Mouse (Mus musculus): ENCODE results near the gene Rack1. TPM values are rescaled to one million over a fixed set of nuclear protein-coding genes. Genes with fewer than 3 reads are reported as not detected.

Rack1 gene
- polyA plus RNA-seq, 1 experiment from 2014 or later, result 400 TPM

Other genes with a start within 250 kb of the Rack1 start
- 5.1 and 5.6 TPM in 2 replicates for gene Trim41, start 17.0 kb downstream of the Rack1 start, polyA plus RNA-seq (2014; fragmentation: Nextera tagmentation; extraction: Ambion mirVana)
- 1.5 and 2.0 TPM in 2 replicates for gene Trim7, start 25.8 kb downstream of the Rack1 start, polyA plus RNA-seq (2014; fragmentation: Nextera tagmentation; extraction: Ambion mirVana)
- 3.0 TPM in 2 replicates for gene Gm12184, start 26.3 kb downstream of the Rack1 start, polyA plus RNA-seq (2014; fragmentation: Nextera tagmentation; extraction: Ambion mirVana)
- gene Irgm1, start 71.4 kb downstream of the Rack1 start, polyA plus RNA-seq (2014; fragmentation: Nextera tagmentation; extraction: Ambion mirVana), result 3.1 and 3.6 TPM in 2 replicates
- 0.12 and 0.22 TPM in 2 replicates for gene Gm5431, start 101.9 kb downstream of the Rack1 start, polyA plus RNA-seq (2014; fragmentation: Nextera tagmentation; extraction: Ambion mirVana)
- gene Psme2b, start 145.9 kb downstream of the Rack1 start, polyA plus RNA-seq (2014; fragmentation: Nextera tagmentation; extraction: Ambion mirVana), result 1.4 and 1.6 TPM in 2 replicates
- not detected in 2 replicates for gene Olfr56, start 178.6 kb downstream of the Rack1 start, polyA plus RNA-seq (2014; fragmentation: Nextera tagmentation; extraction: Ambion mirVana)
- 0.46 TPM in 1 of 2 replicates, not detected in the other for gene 9930111J21Rik1, start 179.1 kb downstream of the Rack1 start, polyA plus RNA-seq (2014; fragmentation: Nextera tagmentation; extraction: Ambion mirVana)
- not detected in 2 replicates for gene Gm12185, start 191.9 kb downstream of the Rack1 start, polyA plus RNA-seq (2014; fragmentation: Nextera tagmentation; extraction: Ambion mirVana)
- not detected in 2 replicates for gene Tgtp1, start 193.8 kb downstream of the Rack1 start, polyA plus RNA-seq (2014; fragmentation: Nextera tagmentation; extraction: Ambion mirVana)